Mouse (Mus musculus) mesoderm, embryonic 11.5 days (tissue): Measurements from ENCODE around the gene Maged2.
"Not testable (repeated sequence)": the region's sequence is repeated elsewhere in the genome, so short reads cannot be mapped to it uniquely, and the experiment has no call there.

Experiments used
- DNase-seq: peaks from one replicate; pipeline ENCODE4 v3.0.0-alpha.2; 2012; ENCODE audit warnings: low read depth, low spot score

Gene Maged2

GRCm38 (mm10) chrX:150814139-150814469 is at the start of gene Maged2:
Maged2 (minus strand) TSS chrX:150814345.
- DNase-seq: peak; percentile 18

- no peak for DNase-seq
Measured at GRCm38 (mm10) chrX:150848230-150848629, 34.1 kb upstream of the Maged2 start.

GRCm38 (mm10) chrX:150845480-150846205 is 31.5 kb upstream of the Maged2 start:
- not testable (repeated sequence) for DNase-seq

GRCm38 (mm10) chrX:150843257-150843656 is 29.1 kb upstream of the Maged2 start:
- DNase-seq: not testable (repeated sequence)

GRCm38 (mm10) chrX:150830297-150830696 is 16.2 kb upstream of the Maged2 start:
- no peak for DNase-seq

- DNase-seq: no peak
Measured at GRCm38 (mm10) chrX:150817278-150817677, 3.1 kb upstream of the Maged2 start.

GRCm38 (mm10) chrX:150815601-150816000 is 1.5 kb upstream of the Maged2 start:
- no peak for DNase-seq

GRCm38 (mm10) chrX:150813464-150814138 is 544 bp downstream of the Maged2 start:
- peak; percentile 50 for DNase-seq

- DNase-seq: peak; percentile 97
Measured at GRCm38 (mm10) chrX:150812787-150813298, 1.3 kb downstream of the Maged2 start.

- DNase-seq: not testable (repeated sequence)
Measured at GRCm38 (mm10) chrX:150800987-150801386, 13.2 kb downstream of the Maged2 start.

GRCm38 (mm10) chrX:150798493-150799177 is 15.5 kb downstream of the Maged2 start:
- DNase-seq: not testable (repeated sequence)
